Mouse (Mus musculus): ENCODE data around the gene Cp. TPM values are rescaled to one million over a fixed set of nuclear protein-coding genes. Genes with fewer than 3 reads are reported as not detected.
A peak's percentile ranks its signal among the peaks of the same experiment; 100 is the strongest.

Gene Cp
- polyA plus RNA-seq, 1 experiment: 10.5 TPM

DNA sequence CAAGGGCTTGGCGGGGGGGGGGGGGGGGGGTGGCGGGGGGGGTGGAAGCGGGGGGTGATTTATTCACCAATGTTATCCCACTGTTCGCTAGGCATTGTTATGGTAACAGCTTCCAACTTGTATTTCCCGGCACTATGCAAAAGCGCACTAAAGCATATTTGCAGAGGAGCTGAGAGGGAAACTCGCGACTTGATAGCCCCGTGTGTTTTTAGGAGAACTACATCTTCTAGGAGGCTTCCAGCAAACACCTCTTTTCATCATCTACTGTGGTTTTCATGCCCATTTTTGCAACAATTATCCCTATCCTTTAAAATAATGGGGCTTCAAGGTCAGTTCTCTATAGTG lies 101.3 kb downstream of the Cp start:
- peak in 1 of 2 experiments; percentile 23 for DNase-seq (ENCODE audit: extremely low spot score in 1 of 2, low spot score in 1 of 2)

Other genes starting within 250 kb of the Cp start
- 14.4 and 15.6 TPM in 2 replicates for gene Hps3, start 78.3 kb downstream of the Cp start, polyA plus RNA-seq (2012; rRNA removed)
- 17.7 and 19.2 TPM in 2 replicates for gene Hltf, start 100.8 kb downstream of the Cp start, polyA plus RNA-seq (2012; rRNA removed)
- gene Gyg, start 198.3 kb downstream of the Cp start, polyA plus RNA-seq (2012; rRNA removed): 34.6 and 39.6 TPM in 2 replicates

All from frontal cortex, adult 2 months (tissue).